Mouse (Mus musculus): ENCODE measurements at regions not wholly inside any gene's neighbourhood (a gene's known extent, or its start where the extent isn't known, plus 50 kb on each side); places are given as distances from the start of the nearest gene placed in this dataset.
"Not testable (repeated sequence)": the region's sequence is repeated elsewhere in the genome, so short reads cannot be mapped to it uniquely, and the experiment has no call there.

- no peaks in the 10 kb centered on the region for H3K27me3 ChIP-seq (replicated peaks)
- no peak for ATAC-seq (ENCODE audit: low FRiP score, low read depth)
- H3K36me3 ChIP-seq, result no peaks in the 10 kb centered on the region
- H3K4me2 ChIP-seq (replicated peaks), result no peak overlapping the region
- H3K9me3 ChIP-seq, result no peaks in the 10 kb centered on the region
- no peak overlapping the region for H3K27ac ChIP-seq
- H3K4me3 ChIP-seq, result no peak overlapping the region
- 78% methylated on average over 3 of the region's 3 CpGs for WGBS
- H3K4me1 ChIP-seq, result no peaks in the 10 kb centered on the region
- H3K9ac ChIP-seq, result no peak overlapping the region
These were observed 168.8 kb downstream of the Bcl2l11 start for GRCm38 (mm10) chr2:128294610-128295009.

DNA sequence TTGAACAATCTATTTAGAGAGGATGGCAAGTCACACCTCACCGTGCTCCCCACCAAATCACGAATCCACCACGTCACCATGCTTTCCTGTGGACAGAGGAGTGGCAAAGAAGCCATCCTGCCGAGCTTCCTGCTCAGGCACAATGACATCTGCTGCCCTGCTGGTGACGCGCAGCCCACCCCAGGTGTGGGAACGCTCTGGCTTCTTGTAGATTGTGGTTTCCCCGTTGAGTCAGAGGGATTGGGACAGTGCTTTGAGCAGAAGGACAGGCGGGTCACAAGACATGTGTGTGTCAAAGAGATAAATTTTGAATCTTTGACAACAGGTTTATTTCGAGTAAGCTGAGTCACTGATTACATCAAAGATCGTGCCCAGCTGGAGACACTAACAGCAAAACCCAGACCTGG lies 169.2 kb downstream of the Bcl2l11 start:
- H3K27me3 ChIP-seq (replicated peaks), result no peaks in the 10 kb centered on the region
- WGBS, result 78% methylated on average over 11 of the region's 11 CpGs
- no peak for ATAC-seq (ENCODE audit: low FRiP score, low read depth)

GRCm38 (mm10) chr2:128295726-128296234 lies 169.9 kb downstream of the Bcl2l11 start:
- no peaks in the 10 kb centered on the region for H3K27me3 ChIP-seq (replicated peaks)
- no peaks in the 10 kb centered on the region for H3K9me3 ChIP-seq
- H3K4me2 ChIP-seq (replicated peaks), result no peak overlapping the region
- no peak overlapping the region for H3K9ac ChIP-seq
- no peak overlapping the region for H3K4me3 ChIP-seq
- ATAC-seq (ENCODE audit: low FRiP score, low read depth), result no peak
- no peaks in the 10 kb centered on the region for H3K36me3 ChIP-seq
- H3K27ac ChIP-seq, result no peak overlapping the region
- 66% methylated on average over 3 of the region's 3 CpGs for WGBS
- no peaks in the 10 kb centered on the region for H3K4me1 ChIP-seq

More for the DNA sequence above, 169.2 kb downstream of the Bcl2l11 start:
- no peaks in the 10 kb centered on the region for H3K9me3 ChIP-seq
- H3K27ac ChIP-seq, result no peak overlapping the region
- no peaks in the 10 kb centered on the region for H3K4me1 ChIP-seq
- no peak overlapping the region for H3K9ac ChIP-seq
- no peak overlapping the region for H3K4me3 ChIP-seq
- no peaks in the 10 kb centered on the region for H3K36me3 ChIP-seq
- H3K4me2 ChIP-seq (replicated peaks), result no peak overlapping the region

GRCm38 (mm10) chr2:128296423-128296822 lies 170.6 kb downstream of the Bcl2l11 start:
- not testable (repeated sequence) for H3K27ac ChIP-seq; H3K27me3 ChIP-seq (replicated peaks); H3K9ac ChIP-seq; H3K4me2 ChIP-seq (replicated peaks); ATAC-seq (ENCODE audit: low FRiP score, low read depth); H3K4me1 ChIP-seq; H3K4me3 ChIP-seq; H3K36me3 ChIP-seq; H3K9me3 ChIP-seq
- WGBS, result 62% methylated on average over 5 of the region's 5 CpGs

GRCm38 (mm10) chr2:128296897-128297296 lies 171.1 kb downstream of the Bcl2l11 start:
- Histone ChIP-seq H3K27me3 (replicated peaks) (no peaks in the 10 kb centered on the region), H3K4me2 (replicated peaks) (no peak overlapping the region), H3K27ac (no peak overlapping the region), H3K9me3 (no peaks in the 10 kb centered on the region), H3K4me3 (no peak overlapping the region), H3K4me1 (no peaks in the 10 kb centered on the region), H3K36me3 (no peaks in the 10 kb centered on the region), H3K9ac (no peak overlapping the region)
- no peak for ATAC-seq (ENCODE audit: low FRiP score, low read depth)
- 48% methylated on average over 5 of the region's 5 CpGs for WGBS

DNA sequence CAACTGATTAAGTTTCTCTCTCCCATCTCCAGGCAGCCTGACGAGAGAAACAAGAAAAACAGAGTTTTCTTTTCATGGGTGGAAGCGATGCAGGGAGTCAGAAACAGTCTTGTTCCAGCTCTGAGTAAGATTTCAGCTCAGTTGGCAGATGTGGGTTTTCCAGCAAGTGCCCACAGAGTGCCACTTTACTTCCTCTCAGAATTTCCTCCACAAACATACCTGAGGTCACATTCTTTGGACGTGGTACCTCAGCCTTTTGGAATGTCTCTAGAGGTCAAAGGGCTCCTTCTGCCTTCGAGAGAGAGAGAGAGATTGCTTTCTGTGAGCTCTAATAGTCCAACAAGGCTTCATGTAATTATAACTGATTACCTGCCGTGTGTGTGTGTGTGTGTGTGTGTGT lies 172.0 kb downstream of the Bcl2l11 start:
- ATAC-seq (ENCODE audit: low FRiP score, low read depth), result no peak
- 60% methylated on average over 5 of the region's 5 CpGs for WGBS

GRCm38 (mm10) chr2:128298996-128299395 lies 173.2 kb downstream of the Bcl2l11 start:
- 88% methylated on average over 8 of the region's 8 CpGs for WGBS
- H3K36me3 ChIP-seq, result no peaks in the 10 kb centered on the region
- no peaks in the 10 kb centered on the region for H3K9me3 ChIP-seq
- no peaks in the 10 kb centered on the region for H3K4me1 ChIP-seq
- H3K27ac ChIP-seq, result no peak overlapping the region
- no peak for ATAC-seq (ENCODE audit: low FRiP score, low read depth)
- H3K4me2 ChIP-seq (replicated peaks), result no peak overlapping the region
- no peaks in the 10 kb centered on the region for H3K27me3 ChIP-seq (replicated peaks)
- no peak overlapping the region for H3K4me3 ChIP-seq
- no peak overlapping the region for H3K9ac ChIP-seq

More for the DNA sequence above, 172.0 kb downstream of the Bcl2l11 start:
- H3K4me2 ChIP-seq (replicated peaks), result no peak overlapping the region
- no peaks in the 10 kb centered on the region for H3K4me1 ChIP-seq
- H3K9me3 ChIP-seq, result no peaks in the 10 kb centered on the region
- no peaks in the 10 kb centered on the region for H3K27me3 ChIP-seq (replicated peaks)
- H3K27ac ChIP-seq, result no peak overlapping the region
- H3K36me3 ChIP-seq, result no peaks in the 10 kb centered on the region
- no peak overlapping the region for H3K9ac ChIP-seq
- no peak overlapping the region for H3K4me3 ChIP-seq

DNA sequence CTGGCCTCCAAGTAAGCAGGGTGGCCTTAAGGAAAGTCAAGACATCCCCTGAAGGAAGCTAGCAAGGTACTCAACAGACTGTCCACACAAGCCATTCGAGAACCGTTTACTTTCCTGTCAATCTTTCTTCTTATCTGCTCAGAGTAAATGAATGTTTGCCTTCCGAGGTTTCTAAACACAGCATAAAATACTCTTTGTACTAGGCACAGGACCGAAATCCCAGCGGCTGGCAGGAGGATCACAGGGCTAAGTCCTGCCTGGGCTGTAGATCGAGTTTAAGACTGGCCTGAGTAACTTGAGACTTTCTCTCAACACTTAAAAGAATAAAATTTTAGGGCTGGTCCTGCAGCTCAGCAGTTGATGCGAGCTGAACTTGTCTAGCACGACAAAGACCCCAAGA lies 175.9 kb downstream of the Bcl2l11 start:
- WGBS, result 56% methylated on average over 8 of the region's 8 CpGs
- no peaks in the 10 kb centered on the region for H3K27me3 ChIP-seq (replicated peaks)
- H3K4me3 ChIP-seq, result no peak overlapping the region
- no peaks in the 10 kb centered on the region for H3K4me1 ChIP-seq
- no peak overlapping the region for H3K27ac ChIP-seq
- no peak for ATAC-seq (ENCODE audit: low FRiP score, low read depth)
- H3K4me2 ChIP-seq (replicated peaks), result no peak overlapping the region
- H3K36me3 ChIP-seq, result no peaks in the 10 kb centered on the region
- H3K9ac ChIP-seq, result no peak overlapping the region
- H3K9me3 ChIP-seq, result no peaks in the 10 kb centered on the region

DNA sequence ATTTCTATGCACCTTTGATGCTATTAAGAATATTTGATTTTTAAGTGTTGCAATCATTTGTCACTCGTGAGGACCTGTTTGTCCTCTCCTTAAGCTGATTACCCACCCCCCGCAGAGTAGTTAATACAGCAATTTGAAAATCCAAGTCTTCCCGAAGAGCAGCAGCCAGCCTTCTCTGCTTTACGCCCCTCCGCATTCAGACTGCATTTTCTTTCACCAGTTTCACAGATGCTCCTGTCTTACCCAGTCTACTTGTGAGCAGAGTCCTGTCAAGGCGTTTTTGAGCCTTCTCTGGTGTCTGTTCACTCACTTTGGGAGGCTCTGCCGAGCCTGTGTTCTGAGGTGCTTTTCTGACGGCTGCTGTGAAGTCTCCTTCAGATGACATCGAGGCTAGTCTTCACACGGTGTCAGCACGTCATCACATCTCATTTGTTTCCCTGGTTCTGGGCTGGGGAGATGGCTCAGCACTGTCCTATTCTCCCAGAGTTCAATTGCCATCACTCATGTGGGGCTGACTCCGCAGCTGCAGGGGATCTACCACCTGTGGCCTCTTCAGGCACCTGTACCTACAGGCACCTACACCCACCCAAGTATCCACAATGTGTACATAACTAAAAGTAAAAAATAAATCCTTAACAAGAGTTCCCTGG lies 178.3 kb downstream of the Bcl2l11 start:
- no peak overlapping the region for H3K27ac ChIP-seq
- H3K9me3 ChIP-seq, result no peaks in the 10 kb centered on the region
- WGBS, result 22% methylated on average over 12 of the region's 12 CpGs
- H3K36me3 ChIP-seq, result no peaks in the 10 kb centered on the region
- no peak overlapping the region for H3K4me2 ChIP-seq (replicated peaks)
- ATAC-seq (ENCODE audit: low FRiP score, low read depth), result no peak
- H3K27me3 ChIP-seq (replicated peaks), result no peaks in the 10 kb centered on the region
- H3K9ac ChIP-seq, result no peak overlapping the region
- no peak overlapping the region for H3K4me3 ChIP-seq
- H3K4me1 ChIP-seq, result no peaks in the 10 kb centered on the region

- Histone ChIP-seq H3K27me3 (replicated peaks) (no peaks in the 10 kb centered on the region), H3K9me3 (no peaks in the 10 kb centered on the region), H3K4me1 (no peaks in the 10 kb centered on the region), H3K36me3 (no peaks in the 10 kb centered on the region), H3K4me2 (replicated peaks) (no peak overlapping the region), H3K9ac (no peak overlapping the region), H3K4me3 (no peak overlapping the region), H3K27ac (no peak overlapping the region)
- 86% methylated on average over 6 of the region's 6 CpGs for WGBS
- no peak for ATAC-seq (ENCODE audit: low FRiP score, low read depth)
These were observed 180.9 kb downstream of the Bcl2l11 start for GRCm38 (mm10) chr2:128306693-128307092.

- Histone ChIP-seq H3K9me3 (no peaks in the 10 kb centered on the region), H3K27ac (no peak overlapping the region), H3K4me1 (peaks cover 9% of the 10 kb centered on the region), H3K9ac (no peak overlapping the region), H3K4me2 (replicated peaks) (no peak overlapping the region), H3K4me3 (no peak overlapping the region), H3K36me3 (no peaks in the 10 kb centered on the region), H3K27me3 (replicated peaks) (no peaks in the 10 kb centered on the region)
- no peak for ATAC-seq (ENCODE audit: low FRiP score, low read depth)
- WGBS, result 35% methylated on average over 10 of the region's 10 CpGs
These were observed 183.7 kb downstream of the Bcl2l11 start for GRCm38 (mm10) chr2:128309541-128310030.

DNA sequence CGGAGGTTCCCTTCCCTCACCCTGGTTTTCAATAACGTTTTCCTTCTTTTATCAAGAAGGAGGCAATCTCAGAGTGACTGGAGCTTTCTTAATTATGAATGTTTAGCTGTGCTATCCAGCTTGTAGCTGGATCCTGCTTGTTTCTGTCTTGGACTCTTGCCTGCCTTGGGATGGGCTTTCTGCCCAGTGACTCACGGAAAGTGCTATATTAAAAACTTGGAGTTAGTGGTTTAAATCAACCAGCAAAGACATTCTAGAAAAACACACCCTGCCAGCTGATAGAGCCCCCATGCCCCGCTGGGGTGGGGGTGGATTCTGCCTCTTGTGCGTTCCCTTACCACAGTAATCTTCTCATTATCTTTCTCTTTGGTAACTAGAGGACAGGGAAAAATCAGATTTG lies 184.2 kb downstream of the Bcl2l11 start:
- Histone ChIP-seq H3K36me3 (no peaks in the 10 kb centered on the region), H3K27me3 (replicated peaks) (no peaks in the 10 kb centered on the region), H3K4me3 (no peak overlapping the region), H3K4me2 (replicated peaks) (no peak overlapping the region), H3K4me1 (peaks cover 9% of the 10 kb centered on the region), H3K9me3 (no peaks in the 10 kb centered on the region), H3K9ac (no peak overlapping the region), H3K27ac (no peak overlapping the region)
- no peak for ATAC-seq (ENCODE audit: low FRiP score, low read depth)
- WGBS, result 45% methylated on average over 5 of the region's 5 CpGs

GRCm38 (mm10) chr2:128312084-128312594 lies 186.3 kb downstream of the Bcl2l11 start:
- H3K27ac ChIP-seq, result no peak overlapping the region
- H3K4me2 ChIP-seq (replicated peaks), result peak overlapping the region; percentile 54
- H3K4me3 ChIP-seq, result peak overlapping the region; percentile 9; the same call in 1 of the 2 replicates
- ATAC-seq (ENCODE audit: low FRiP score, low read depth), result no peak
- no peaks in the 10 kb centered on the region for H3K27me3 ChIP-seq (replicated peaks)
- peaks cover 9% of the 10 kb centered on the region for H3K4me1 ChIP-seq
- no peaks in the 10 kb centered on the region for H3K36me3 ChIP-seq
- H3K9ac ChIP-seq, result 0 out of 2 replicates have a peak overlapping the region, but pooled peaks have one; percentile 33
- H3K9me3 ChIP-seq, result no peaks in the 10 kb centered on the region
- WGBS, result 4% methylated on average over 14 of the region's 14 CpGs
